Mouse (Mus musculus): ENCODE results near the gene Dand5.

DNA sequence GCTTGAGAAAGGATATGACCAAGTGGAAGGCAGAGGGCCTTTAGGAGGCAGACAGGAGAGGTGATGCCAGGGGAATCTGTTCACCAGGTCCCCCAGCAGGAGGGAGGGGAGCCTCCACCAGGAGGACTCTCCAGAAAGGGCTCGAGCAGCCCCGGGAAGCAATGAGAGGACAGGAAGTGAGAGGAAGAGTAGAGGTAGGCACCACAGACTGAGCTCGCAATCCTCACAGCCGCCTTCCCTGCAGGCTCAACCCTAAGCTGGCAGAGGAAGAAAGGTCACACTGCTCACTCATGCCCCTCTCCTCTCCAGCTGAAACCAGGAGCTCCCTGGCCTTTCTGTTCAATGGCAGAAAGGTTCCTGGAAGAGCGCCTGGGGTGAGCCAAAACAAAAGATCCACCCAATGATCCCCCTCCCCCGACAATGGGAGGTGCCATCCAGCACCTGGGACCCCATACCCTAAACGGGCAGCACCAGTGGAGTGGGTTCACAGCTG is 47.0 kb downstream of the Dand5 start:
- TF ChIP-seq CTCF (conservative IDR thresholded peaks at IDR 0.05; ENCODE audit: low read length) (no peak), POU5F1 (IDR thresholded peaks at IDR 0.05; ENCODE audit: borderline replicate concordance, low read length) (no peak)
